Mouse (Mus musculus): ENCODE results near the gene Olfr1427.

DNA sequence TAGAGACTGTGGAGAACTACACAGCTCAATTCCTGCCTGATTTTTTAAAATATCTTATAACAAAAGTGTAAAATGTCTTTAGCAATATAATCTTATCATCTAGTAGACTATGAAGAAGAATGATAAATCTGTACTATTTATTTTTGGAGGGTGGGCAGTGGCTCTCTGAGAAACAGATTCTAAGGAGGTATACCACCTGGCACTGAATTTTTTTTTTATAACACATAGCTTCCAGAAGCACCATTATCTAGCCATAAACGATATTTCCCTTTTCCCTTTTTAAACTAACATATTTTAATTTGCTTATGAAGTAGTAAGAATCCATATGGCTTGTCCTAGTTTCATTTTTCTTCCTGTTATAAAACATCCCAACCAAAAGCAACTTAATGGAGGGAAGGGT is 1.4 kb upstream of the Olfr1427 start:
- TF ChIP-seq ZMIZ1 (IDR thresholded peaks at IDR 0.05; ENCODE audit: low read depth, low read length) (no peak), ZNF384 (IDR thresholded peaks at IDR 0.05; ENCODE audit: low read depth, low read length) (no peak), USF1 (IDR thresholded peaks at IDR 0.05; ENCODE audit: low read depth, low read length) (no peak), BHLHE40 (IDR thresholded peaks at IDR 0.05; ENCODE audit: low read depth, low read length) (no peak), MAZ (IDR thresholded peaks at IDR 0.05; ENCODE audit: low read depth, low read length) (no peak), MAX (IDR thresholded peaks at IDR 0.05; ENCODE audit: low read length) (no peak), CTCF (conservative IDR thresholded peaks at IDR 0.05 in 1 of 2, IDR thresholded peaks at IDR 0.05 in 1 of 2; ENCODE audit: low read depth in 2 of 2, low read length in 2 of 2) (no peak)

Measured in CH12.LX (cell line).